Comparison of ENCODE assay signal across 46 mouse cellular contexts in the genomic region with DNA sequence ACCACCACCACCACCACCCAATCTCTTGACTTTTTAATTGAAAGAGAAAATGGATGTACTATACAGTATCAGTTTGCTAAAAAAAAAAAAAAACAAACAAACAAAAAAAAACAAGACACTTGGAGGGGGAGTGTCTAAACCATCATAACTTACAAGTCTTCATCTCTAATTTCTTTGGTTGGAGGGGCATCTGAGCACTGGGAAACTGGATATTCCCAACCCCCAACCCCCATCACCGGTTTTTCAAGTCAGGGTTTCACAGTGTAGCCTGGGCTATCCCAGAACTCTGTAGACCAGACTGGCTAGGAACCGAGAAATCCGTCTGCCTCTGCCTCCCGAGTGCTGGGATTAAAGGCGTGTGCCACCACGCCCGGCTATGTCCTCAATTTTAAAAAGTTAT. TPM values are rescaled to one million over a fixed set of nuclear protein-coding genes. Genes with fewer than 3 reads are reported as not detected.
"Had no signal": no experiment of that assay in that cellular context is flagged by ENCODE, and none has a peak within 500 bp of the region (broad histone marks: within the 10 kb centered on the region; RNA-seq: fewer than 3 reads in every experiment).

No protein-coding gene starts in this region.

- H3K27me3 ChIP-seq: limb, embryonic 12.5 days; limb, embryonic 13.5 days; limb, embryonic 15.5 days; liver, embryonic 13.5 days; liver, embryonic 15.5 days; lung, embryonic 15.5 days; midbrain, embryonic 12.5 days; midbrain, embryonic 13.5 days; midbrain, embryonic 15.5 days had no signal

- H3K4me2 ChIP-seq: limb, embryonic 12.5 days; limb, embryonic 13.5 days; limb, embryonic 15.5 days; liver, embryonic 11.5 days; liver, embryonic 12.5 days; liver, embryonic 13.5 days; liver, embryonic 15.5 days; lung, embryonic 14.5 days; lung, embryonic 15.5 days; midbrain, embryonic 11.5 days; midbrain, embryonic 12.5 days; midbrain, embryonic 13.5 days; midbrain, embryonic 15.5 days had no signal

- H3K9me3 ChIP-seq: limb, embryonic 10.5 days; limb, embryonic 12.5 days; limb, embryonic 13.5 days; limb, embryonic 15.5 days; liver, embryonic 12.5 days; liver, embryonic 13.5 days; liver, embryonic 15.5 days; lung, embryonic 15.5 days; megakaryocyte, embryonic 14.5 days; midbrain, embryonic 10.5 days; midbrain, embryonic 12.5 days; midbrain, embryonic 13.5 days; midbrain, embryonic 15.5 days had no signal

- H3K36me3 ChIP-seq: limb, embryonic 10.5 days; limb, embryonic 12.5 days; limb, embryonic 13.5 days; limb, embryonic 15.5 days; liver, embryonic 12.5 days; liver, embryonic 13.5 days; liver, embryonic 15.5 days; lung, embryonic 15.5 days; midbrain, embryonic 10.5 days; midbrain, embryonic 12.5 days; midbrain, embryonic 13.5 days; midbrain, embryonic 15.5 days had no signal

- ATAC-seq: liver, embryonic 12.5 days; liver, postnatal 0 days; lung, postnatal 0 days; midbrain, embryonic 13.5 days; midbrain, embryonic 15.5 days; midbrain, embryonic 16.5 days had no signal

- H3K27ac ChIP-seq: limb, embryonic 10.5 days; limb, embryonic 12.5 days; limb, embryonic 13.5 days; limb, embryonic 15.5 days; liver, embryonic 12.5 days; liver, embryonic 13.5 days; liver, embryonic 14.5 days; liver, embryonic 15.5 days; lung, embryonic 15.5 days; macrophage; midbrain, embryonic 10.5 days; midbrain, embryonic 12.5 days; midbrain, embryonic 13.5 days; midbrain, embryonic 15.5 days had no signal

- H3K4me3 ChIP-seq: limb, embryonic 10.5 days; limb, embryonic 12.5 days; limb, embryonic 13.5 days; limb, embryonic 15.5 days; liver, embryonic 12.5 days; liver, embryonic 13.5 days; liver, embryonic 15.5 days; lung, embryonic 15.5 days; megakaryocyte, embryonic 14.5 days; midbrain, embryonic 10.5 days; midbrain, embryonic 12.5 days; midbrain, embryonic 13.5 days; midbrain, embryonic 15.5 days; myocyte had no signal

- H3K4me1 ChIP-seq: limb, embryonic 12.5 days; limb, embryonic 13.5 days; limb, embryonic 15.5 days; liver, embryonic 13.5 days; liver, embryonic 15.5 days; lung, embryonic 15.5 days; midbrain, embryonic 10.5 days; midbrain, embryonic 12.5 days; midbrain, embryonic 13.5 days; midbrain, embryonic 15.5 days had no signal

- H3K9ac ChIP-seq: limb, embryonic 12.5 days; limb, embryonic 13.5 days; limb, embryonic 15.5 days; liver, embryonic 12.5 days; liver, embryonic 13.5 days; liver, embryonic 14.5 days; liver, embryonic 15.5 days; liver, postnatal 0 days; lung, embryonic 14.5 days; lung, embryonic 15.5 days; midbrain, embryonic 12.5 days; midbrain, embryonic 13.5 days; midbrain, embryonic 15.5 days had no signal

- DNase-seq: left cerebral cortex, postnatal 4 days; liver; liver, embryonic 13.5 days; liver, postnatal 0 days; lung, adult 18-20 months; lung, adult 2 months; lung, embryonic 14.5 days; lung, postnatal 10 days; lung, postnatal 14 days; lung, postnatal 36 days; lung, postnatal 4 days; midbrain, embryonic 14.5 days had no signal

RNA-seq across cellular contexts. Expression of a gene that starts 1.8 kb away (rescaled TPM):
- total RNA-seq: left cerebral cortex, postnatal 14 days; left cerebral cortex, postnatal 25 days; left cerebral cortex, postnatal 36 days; liver, adult 2 months; megakaryocyte progenitor cell, adult 5-6 weeks; megakaryocyte, adult 5-6 weeks; megakaryocyte-erythroid progenitor cell, adult 5-6 weeks; monocyte, adult 5-6 weeks had no signal
- polyA plus RNA-seq: limb, embryonic 10.5 days; limb, embryonic 11.5 days; liver, adult 2 months; liver, embryonic 11.5 days; liver, embryonic 12.5 days; liver, embryonic 13.5 days; liver, embryonic 14.5 days; liver, embryonic 15.5 days; liver, embryonic 16.5 days; liver, postnatal 0 days; lung, embryonic 14.5 days; lung, embryonic 15.5 days; macrophage; midbrain, embryonic 10.5 days; midbrain, embryonic 12.5 days; myocyte had no signal

RNA-seq across cellular contexts. Expression of a gene that starts 8.7 kb away (rescaled TPM):
- total RNA-seq: left cerebral cortex, postnatal 14 days; left cerebral cortex, postnatal 36 days; liver, adult 2 months; megakaryocyte progenitor cell, adult 5-6 weeks; megakaryocyte, adult 5-6 weeks; megakaryocyte-erythroid progenitor cell, adult 5-6 weeks; monocyte, adult 5-6 weeks had no signal
- polyA plus RNA-seq: liver, adult 2 months; liver, embryonic 12.5 days; liver, embryonic 16.5 days; liver, postnatal 0 days; macrophage had no signal

RNA-seq across cellular contexts. Expression of a gene that starts 14.2 kb away (rescaled TPM):
- total RNA-seq: left cerebral cortex, postnatal 10 days; left cerebral cortex, postnatal 14 days; left cerebral cortex, postnatal 36 days; left cerebral cortex, postnatal 4 days; megakaryocyte progenitor cell, adult 5-6 weeks; megakaryocyte, adult 5-6 weeks; megakaryocyte-erythroid progenitor cell, adult 5-6 weeks; midbrain, postnatal 0 days; monocyte, adult 5-6 weeks had no signal
- polyA plus RNA-seq: limb, embryonic 10.5 days; limb, embryonic 11.5 days; limb, embryonic 12.5 days; liver, embryonic 11.5 days; liver, embryonic 13.5 days; macrophage; midbrain, embryonic 10.5 days; midbrain, embryonic 11.5 days; midbrain, embryonic 12.5 days; midbrain, embryonic 13.5 days; midbrain, embryonic 14.5 days; midbrain, embryonic 15.5 days; midbrain, embryonic 16.5 days; midbrain, postnatal 0 days; neural tube, embryonic 11.5 days had no signal

RNA-seq across cellular contexts. Expression of a gene that starts 25.8 kb away (rescaled TPM):
- total RNA-seq: left cerebral cortex, postnatal 10 days; left cerebral cortex, postnatal 14 days; left cerebral cortex, postnatal 36 days; megakaryocyte, adult 5-6 weeks; megakaryocyte-erythroid progenitor cell, adult 5-6 weeks; midbrain, postnatal 0 days had no signal
- polyA plus RNA-seq: liver, adult 2 months; liver, embryonic 12.5 days; liver, embryonic 13.5 days; liver, embryonic 15.5 days; liver, embryonic 16.5 days; liver, postnatal 0 days; macrophage; myocyte had no signal

RNA-seq across cellular contexts. Expression of a gene that starts 42.4 kb away (rescaled TPM):
- total RNA-seq: left cerebral cortex, postnatal 10 days; left cerebral cortex, postnatal 14 days; left cerebral cortex, postnatal 25 days; left cerebral cortex, postnatal 36 days; left cerebral cortex, postnatal 4 days; liver, adult 2 months; megakaryocyte progenitor cell, adult 5-6 weeks; megakaryocyte, adult 5-6 weeks; megakaryocyte-erythroid progenitor cell, adult 5-6 weeks; midbrain, postnatal 0 days; monocyte, adult 5-6 weeks had no signal
- polyA plus RNA-seq: limb, embryonic 10.5 days; limb, embryonic 11.5 days; limb, embryonic 12.5 days; limb, embryonic 13.5 days; limb, embryonic 14.5 days; limb, embryonic 15.5 days; liver, adult 2 months; liver, embryonic 11.5 days; liver, embryonic 12.5 days; liver, embryonic 13.5 days; liver, embryonic 14.5 days; liver, embryonic 15.5 days; liver, embryonic 16.5 days; liver, postnatal 0 days; lung, adult 2 months; lung, embryonic 14.5 days; lung, embryonic 15.5 days; lung, embryonic 16.5 days; lung, postnatal 0 days; macrophage; midbrain, embryonic 10.5 days; midbrain, embryonic 11.5 days; midbrain, embryonic 12.5 days; midbrain, embryonic 13.5 days; midbrain, embryonic 14.5 days; midbrain, embryonic 15.5 days; midbrain, embryonic 16.5 days; midbrain, postnatal 0 days; myocyte; neural tube, embryonic 11.5 days had no signal
